Mouse (Mus musculus) intestine, embryonic 16.5 days (tissue): ENCODE measurements around the gene Clec16a. TPM values are rescaled to one million over a fixed set of nuclear protein-coding genes. Genes with fewer than 3 reads are reported as not detected.

Experiments used
- ATAC-seq: fragments of 200-750 bp; cut with Nextera tagmentation; 2 replicates; pipeline ENCODE4 v1.8.0; 2017; ENCODE audit warnings: moderate TSS enrichment, moderate library complexity
- H3K27ac ChIP-seq: fragments of 300-500 bp; sonication (generic); 2 replicates; pipeline ENCODE4 v1.5.1; 2014; ENCODE audit warnings: mild to moderate bottlenecking, low read length
- H3K27me3 ChIP-seq: fragments of 300-500 bp; sonication (generic); replicated peaks from 2 replicates; pipeline ENCODE4 v1.6.1; 2014; ENCODE audit warnings: low read length, control low read depth, mixed read lengths; ENCODE audit not compliant: control insufficient read depth, insufficient read depth
- H3K36me3 ChIP-seq: fragments of 300-500 bp; sonication (generic); 2 replicates; pipeline ENCODE4 v1.6.1; 2014; ENCODE audit warnings: low read length, control low read depth; ENCODE audit not compliant: control insufficient read depth, insufficient read depth
- H3K4me1 ChIP-seq: fragments of 300-500 bp; sonication (generic); 2 replicates; pipeline ENCODE4 v1.6.1; 2014; ENCODE audit warnings: low read length, control low read depth, mixed read lengths; ENCODE audit not compliant: control insufficient read depth, insufficient read depth
- H3K4me2 ChIP-seq: fragments of 300-500 bp; sonication (generic); 2 replicates; pipeline ENCODE4 v1.6.1; 2014; ENCODE audit warnings: low read depth, low read length, control low read depth
- H3K4me3 ChIP-seq: fragments of 300-500 bp; sonication (generic); 2 replicates; pipeline ENCODE4 v1.5.1; 2014; ENCODE audit warnings: mild to moderate bottlenecking, low read length
- H3K9ac ChIP-seq: fragments of 300-500 bp; sonication (generic); 2 replicates; pipeline ENCODE4 v1.6.1; 2014; ENCODE audit warnings: low read depth, low read length
- H3K9me3 ChIP-seq: fragments of 300-500 bp; sonication (generic); 2 replicates; pipeline ENCODE4 v1.6.1; 2016; ENCODE audit warnings: low read length, control low read depth; ENCODE audit not compliant: control insufficient read depth
- WGBS: fragments of 180-500 bp; shearing (Covaris S2); extraction: QIAGEN DNeasy Blood & Tissue Kit; methylation state at CpG from one replicate; pipeline ENCODE4 v1.1.7; 2014; 5-methylcytosine and 5-hydroxymethylcytosine counted together
- polyA plus RNA-seq: library from polyadenylated mRNA; unstranded; fragments of >200 nt; fragmentation: Nextera tagmentation; extraction: Ambion mirVana; gene quantifications from 2 replicates; pipeline ENCODE4 v1.2.1, GENCODE M21; 2015

Gene Clec16a
- polyA plus RNA-seq, 1 experiment from 2014 or later: 24.3 TPM

- ATAC-seq: peak; percentile 95
- Histone ChIP-seq H3K27me3 (no peaks in the 10 kb centered on the region), H3K4me1 (peaks cover 31% of the 10 kb centered on the region), H3K27ac (peak within 1 kb of the TSS; percentile 84), H3K4me3 (peak within 1 kb of the TSS; percentile 84), H3K36me3 (no peaks in the 10 kb centered on the region), H3K9ac (peak within 1 kb of the TSS; percentile 89), H3K9me3 (no peaks in the 10 kb centered on the region), H3K4me2 (peak within 1 kb of the TSS; percentile 91)
- WGBS: under 1% methylated on average over 56 of the region's 61 CpGs
Observed at GRCm38 (mm10) chr16:10542698-10543365, 2.3 kb upstream of the Clec16a start, which contains the start of gene Dexi. TSS of gene Dexi (minus strand) at chr16:10543054.

- 55% methylated on average over 3 of the region's 3 CpGs for WGBS
- H3K4me2 ChIP-seq: no peak overlapping the region
Observed at GRCm38 (mm10) chr16:10546865-10547264, 1.7 kb downstream of the Clec16a start.

GRCm38 (mm10) chr16:10548938-10549337 lies 3.8 kb downstream of the Clec16a start:
- ATAC-seq: no peak
- WGBS: 61% methylated on average over 3 of the region's 3 CpGs
- H3K27me3 ChIP-seq: no peaks in the 10 kb centered on the region

More at GRCm38 (mm10) chr16:10546865-10547264, 1.7 kb downstream of the Clec16a start:
- H3K9ac ChIP-seq: no peak overlapping the region
- H3K36me3 ChIP-seq: no peaks in the 10 kb centered on the region
- no peaks in the 10 kb centered on the region for H3K9me3 ChIP-seq
- no peak overlapping the region for H3K4me3 ChIP-seq
- H3K27ac ChIP-seq: no peak overlapping the region
- no peak for ATAC-seq
- no peaks in the 10 kb centered on the region for H3K27me3 ChIP-seq
- peaks cover 12% of the 10 kb centered on the region for H3K4me1 ChIP-seq

GRCm38 (mm10) chr16:10549600-10549999 lies 4.5 kb downstream of the Clec16a start:
- Histone ChIP-seq H3K36me3 (no peaks in the 10 kb centered on the region), H3K9me3 (no peaks in the 10 kb centered on the region), H3K4me1 (peaks cover 10% of the 10 kb centered on the region), H3K9ac (no peak overlapping the region), H3K4me3 (no peak overlapping the region), H3K4me2 (no peak overlapping the region), H3K27ac (no peak overlapping the region), H3K27me3 (no peaks in the 10 kb centered on the region)
- no peak for ATAC-seq
- 81% methylated on average over 2 of the region's 2 CpGs for WGBS

More at GRCm38 (mm10) chr16:10548938-10549337, 3.8 kb downstream of the Clec16a start:
- no peak overlapping the region for H3K9ac ChIP-seq
- H3K4me3 ChIP-seq: no peak overlapping the region
- H3K4me2 ChIP-seq: no peak overlapping the region
- no peaks in the 10 kb centered on the region for H3K36me3 ChIP-seq
- no peak overlapping the region for H3K27ac ChIP-seq
- no peaks in the 10 kb centered on the region for H3K9me3 ChIP-seq
- peaks cover 10% of the 10 kb centered on the region for H3K4me1 ChIP-seq

- no peak for ATAC-seq
- H3K27ac ChIP-seq: no peak overlapping the region
- no peak overlapping the region for H3K4me3 ChIP-seq
- H3K9ac ChIP-seq: no peak overlapping the region
- H3K27me3 ChIP-seq: no peaks in the 10 kb centered on the region
- H3K9me3 ChIP-seq: no peaks in the 10 kb centered on the region
- no peak overlapping the region for H3K4me2 ChIP-seq
- H3K4me1 ChIP-seq: peaks cover 3% of the 10 kb centered on the region
- WGBS: 73% methylated on average over 4 of the region's 4 CpGs
- no peaks in the 10 kb centered on the region for H3K36me3 ChIP-seq
Observed at GRCm38 (mm10) chr16:10551592-10551991, 6.5 kb downstream of the Clec16a start.

- H3K9me3 ChIP-seq: no peaks in the 10 kb centered on the region
Observed at GRCm38 (mm10) chr16:10553858-10554257, 8.7 kb downstream of the Clec16a start.

GRCm38 (mm10) chr16:10559991-10560390 lies 14.9 kb downstream of the Clec16a start:
- WGBS: 90% methylated on average over 8 of the region's 8 CpGs
- Histone ChIP-seq H3K4me3 (no peak overlapping the region), H3K36me3 (no peaks in the 10 kb centered on the region), H3K9ac (no peak overlapping the region), H3K27ac (no peak overlapping the region), H3K27me3 (no peaks in the 10 kb centered on the region), H3K4me2 (no peak overlapping the region), H3K4me1 (no peaks in the 10 kb centered on the region), H3K9me3 (no peaks in the 10 kb centered on the region)
- no peak for ATAC-seq

More at GRCm38 (mm10) chr16:10553858-10554257, 8.7 kb downstream of the Clec16a start:
- Histone ChIP-seq H3K9ac (no peak overlapping the region), H3K27ac (no peak overlapping the region), H3K4me3 (no peak overlapping the region), H3K27me3 (no peaks in the 10 kb centered on the region), H3K4me1 (no peaks in the 10 kb centered on the region), H3K4me2 (no peak overlapping the region), H3K36me3 (no peaks in the 10 kb centered on the region)
- WGBS: 92% methylated on average over 2 of the region's 2 CpGs
- ATAC-seq: no peak

- ATAC-seq: peak; percentile 74
- Histone ChIP-seq H3K9me3 (no peaks in the 10 kb centered on the region), H3K4me2 (no peak overlapping the region), H3K27me3 (no peaks in the 10 kb centered on the region), H3K4me3 (no peak overlapping the region), H3K27ac (no peak overlapping the region), H3K4me1 (no peaks in the 10 kb centered on the region), H3K9ac (no peak overlapping the region), H3K36me3 (no peaks in the 10 kb centered on the region)
- WGBS: 38% methylated on average over 4 of the region's 4 CpGs
Observed at GRCm38 (mm10) chr16:10565278-10565885, 20.2 kb downstream of the Clec16a start.

GRCm38 (mm10) chr16:10567153-10567552 lies 22.0 kb downstream of the Clec16a start:
- H3K9me3 ChIP-seq: no peaks in the 10 kb centered on the region
- 90% methylated on average over 4 of the region's 4 CpGs for WGBS
- H3K27me3 ChIP-seq: no peaks in the 10 kb centered on the region
- no peaks in the 10 kb centered on the region for H3K4me1 ChIP-seq
- no peak overlapping the region for H3K27ac ChIP-seq
- H3K4me2 ChIP-seq: no peak overlapping the region
- no peak overlapping the region for H3K9ac ChIP-seq
- H3K36me3 ChIP-seq: no peaks in the 10 kb centered on the region
- H3K4me3 ChIP-seq: no peak overlapping the region
- ATAC-seq: no peak
